Mouse (Mus musculus): ENCODE results near the gene Asb4. TPM values are rescaled to one million over a fixed set of nuclear protein-coding genes. Genes with fewer than 3 reads are reported as not detected.

Asb4 gene
- total RNA-seq, 4 experiments from 2014 or later = 0.83 to 1.5 (median 1.1) TPM

DNA sequence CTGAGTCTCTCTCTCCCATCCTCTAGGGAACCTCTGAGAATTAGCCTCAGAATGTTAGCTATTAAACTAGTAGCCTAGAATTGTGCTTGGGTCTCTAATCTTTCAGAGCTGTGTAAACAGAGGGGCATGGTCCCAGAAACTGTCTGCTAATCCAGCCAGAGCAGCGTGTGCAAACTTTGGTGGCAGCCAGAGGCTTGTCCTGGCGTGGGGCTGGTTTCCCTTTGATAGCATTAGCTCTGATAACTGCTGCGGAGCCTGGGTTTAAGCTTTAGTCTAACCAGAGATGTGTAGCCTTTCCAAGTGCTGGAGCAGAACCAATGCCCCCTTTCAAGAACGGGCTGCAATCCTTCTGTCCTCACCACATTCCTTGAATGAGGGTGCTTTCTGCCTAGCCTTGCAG, 11.8 kb downstream of the Asb4 start:
- DNase-seq = no peak

DNA sequence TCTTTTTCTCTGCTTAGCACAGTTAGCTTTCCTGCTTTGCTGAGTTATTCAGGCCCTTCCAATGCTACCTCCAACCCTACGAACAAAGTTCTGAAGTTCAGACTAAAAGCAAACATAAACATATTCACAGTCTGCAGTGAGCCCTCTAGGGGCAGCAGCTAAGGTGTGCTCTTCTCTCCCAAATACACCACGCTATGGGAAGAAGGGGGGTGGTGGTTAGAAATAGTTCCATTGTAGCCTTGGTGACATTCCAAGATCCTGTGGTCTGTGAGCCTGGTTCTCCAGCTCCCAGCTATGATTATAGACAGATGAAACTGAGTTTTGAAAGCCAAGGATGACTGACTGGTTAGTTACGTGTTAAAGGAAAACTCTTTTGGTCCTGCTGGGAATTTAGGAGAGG, 13.6 kb downstream of the Asb4 start:
- no peak for DNase-seq

GRCm38 (mm10) chr6:5401394-5401793, 18.2 kb downstream of the Asb4 start:
- peak; percentile 10 for DNase-seq

- DNase-seq = no peak
Observed at GRCm38 (mm10) chr6:5403095-5403815, 20.1 kb downstream of the Asb4 start.

DNA sequence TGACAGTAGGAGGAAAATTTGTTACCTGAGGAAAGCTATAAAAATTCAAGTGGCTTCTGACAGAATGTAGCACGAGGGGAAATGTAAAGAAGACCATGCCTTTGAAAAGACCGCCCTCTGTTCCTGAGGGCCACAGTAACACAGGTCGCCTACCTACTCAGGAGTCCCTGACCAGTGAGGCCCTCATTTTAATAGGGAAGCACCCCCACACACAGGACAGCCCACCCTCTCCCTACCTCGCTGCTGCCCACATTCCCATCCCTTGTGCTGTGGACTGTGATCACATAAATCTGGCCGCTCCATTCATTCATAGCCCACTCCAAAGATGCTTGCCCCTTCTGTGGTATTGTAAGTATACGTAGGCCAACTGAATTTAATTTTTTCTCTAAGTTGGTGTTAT, 20.8 kb downstream of the Asb4 start:
- no peak for DNase-seq

GRCm38 (mm10) chr6:5408451-5409177, 25.4 kb downstream of the Asb4 start:
- no peak for DNase-seq

DNA sequence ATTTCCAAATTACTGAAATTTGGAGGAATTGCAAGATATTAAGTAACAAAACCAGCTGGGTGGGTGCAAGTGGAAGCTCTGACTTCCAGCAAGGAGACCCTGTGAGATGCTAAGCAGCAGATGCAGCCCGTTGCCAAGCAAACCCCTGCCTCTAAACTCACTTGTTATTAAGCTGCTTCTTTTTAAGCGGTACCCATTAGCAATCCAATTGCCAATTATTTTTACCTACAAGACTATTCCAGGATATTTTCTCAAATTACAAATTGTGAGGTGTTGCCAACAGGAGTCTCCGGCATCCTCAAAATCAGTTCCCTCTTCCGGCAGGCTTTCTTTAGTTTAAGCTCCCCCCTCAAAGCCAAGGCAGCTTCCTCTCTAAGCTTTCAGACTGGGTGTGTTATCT, 26.5 kb downstream of the Asb4 start:
- no peak for DNase-seq

DNA sequence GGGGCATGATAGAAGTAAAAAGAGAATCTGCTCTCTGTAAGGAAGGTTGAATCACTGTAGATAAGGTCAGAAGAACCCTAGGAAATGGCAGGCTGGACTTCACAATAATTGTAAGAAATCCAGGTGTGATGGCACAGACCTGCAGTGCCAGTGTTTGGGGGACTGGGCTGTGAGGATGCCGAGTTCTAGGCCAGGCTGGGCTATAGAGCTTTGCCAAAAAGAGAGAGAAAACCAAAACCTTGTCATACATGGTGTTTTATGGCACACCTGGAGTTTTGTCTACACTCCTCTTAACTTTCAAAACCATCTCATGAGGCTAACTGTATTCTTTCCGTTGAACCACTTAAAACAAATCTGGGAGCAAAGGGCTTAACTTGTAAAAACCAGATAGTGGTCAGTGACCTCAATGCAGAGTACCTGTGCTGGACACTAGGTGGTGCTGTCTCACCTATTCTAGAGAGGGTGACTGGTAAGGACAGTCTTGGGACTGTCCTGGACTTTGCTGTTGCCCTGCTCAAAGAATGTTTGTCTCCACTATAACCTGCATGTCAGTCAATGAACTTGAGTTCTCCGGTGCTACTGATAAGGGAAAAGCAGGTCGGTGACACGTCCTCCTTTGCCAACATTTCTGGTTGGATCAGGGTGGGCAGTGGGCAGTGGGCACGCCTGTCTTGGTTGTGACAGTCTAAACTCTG, 27.7 kb downstream of the Asb4 start:
- peak; percentile 51 for DNase-seq

GRCm38 (mm10) chr6:5413282-5413681, 30.1 kb downstream of the Asb4 start:
- DNase-seq = peak; percentile 78

DNA sequence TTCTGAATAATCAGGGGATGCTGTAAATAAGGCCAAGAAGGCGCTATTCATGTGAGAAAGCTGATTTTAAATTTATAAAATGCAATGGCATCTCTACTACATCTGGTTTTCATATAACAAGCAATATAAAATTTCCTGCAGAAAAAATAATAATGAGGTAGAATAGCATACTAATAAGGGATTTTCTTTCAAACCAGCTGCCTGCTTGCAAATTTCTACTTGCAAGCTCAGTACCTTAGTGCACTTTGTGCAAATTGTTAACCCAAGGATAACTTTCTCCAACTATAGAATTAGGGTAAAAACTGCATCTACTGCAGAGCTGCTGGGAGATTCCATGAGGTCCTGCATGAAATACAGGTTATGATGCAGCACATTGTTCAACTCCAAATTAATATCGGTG, 38.3 kb downstream of the Asb4 start:
- no peak for DNase-seq

DNA sequence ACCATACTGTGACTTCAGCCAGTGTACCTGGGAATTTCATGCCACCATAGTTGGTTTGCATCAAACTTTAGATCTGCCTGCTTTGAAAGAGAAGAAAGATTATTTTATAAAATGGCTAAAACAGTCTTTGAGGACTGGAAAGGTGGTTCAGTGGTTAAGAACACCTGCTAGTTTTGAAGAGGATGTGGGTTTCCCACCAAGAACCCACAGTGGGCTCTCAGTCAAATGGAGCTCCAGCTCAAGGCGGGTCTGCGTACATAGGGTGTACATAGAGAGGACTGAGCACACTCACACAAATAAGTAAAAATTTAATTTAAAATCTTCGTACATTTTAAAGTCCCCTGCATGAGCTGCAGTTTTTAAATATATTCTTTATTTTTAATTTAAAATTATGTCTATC, 39.2 kb downstream of the Asb4 start:
- DNase-seq = no peak

DNA sequence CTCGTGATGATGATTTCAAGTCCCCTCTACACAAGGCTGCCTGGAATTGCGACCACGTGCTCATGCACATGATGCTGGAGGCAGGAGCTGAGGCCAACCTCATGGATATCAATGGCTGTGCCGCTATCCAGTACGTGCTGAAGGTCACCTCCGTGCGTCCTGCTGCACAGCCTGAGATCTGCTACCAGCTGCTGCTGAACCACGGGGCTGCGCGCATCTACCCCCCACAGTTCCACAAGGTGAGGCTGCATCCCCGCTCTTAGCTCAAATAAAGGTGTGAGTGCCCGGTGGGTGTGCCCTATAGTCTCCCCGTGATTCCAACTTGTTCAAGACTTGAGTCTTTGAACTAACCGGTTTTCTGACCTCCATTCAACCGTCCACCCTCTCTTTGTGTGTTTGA, 40.4 kb downstream of the Asb4 start:
- DNase-seq = no peak

GRCm38 (mm10) chr6:5427033-5427432, 43.8 kb downstream of the Asb4 start:
- no peak for DNase-seq

- no peak for DNase-seq
Observed at GRCm38 (mm10) chr6:5429562-5429961, 46.4 kb downstream of the Asb4 start.

GRCm38 (mm10) chr6:5429982-5430550, 46.9 kb downstream of the Asb4 start:
- DNase-seq = no peak

DNA sequence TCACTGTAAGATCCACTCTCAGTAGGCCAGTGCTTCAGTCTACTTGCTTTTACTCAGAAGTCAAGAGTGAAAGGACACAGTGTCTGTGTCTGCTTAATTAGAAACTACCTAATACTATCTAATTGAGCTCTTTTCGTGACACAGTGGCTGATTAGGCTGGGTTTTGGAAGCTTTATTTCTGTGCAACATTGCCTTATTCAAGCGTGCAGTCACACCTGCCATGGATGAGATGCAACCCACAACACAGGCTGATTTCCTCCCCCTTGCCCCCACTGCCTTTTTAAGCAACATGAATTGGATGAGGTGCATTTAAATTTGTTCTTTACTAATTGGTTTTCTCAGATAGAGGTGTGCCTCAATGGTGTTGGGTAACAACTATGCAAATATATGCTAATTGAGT, 50.7 kb downstream of the Asb4 start:
- no peak for DNase-seq

GRCm38 (mm10) chr6:5437757-5438156, 54.6 kb downstream of the Asb4 start:
- no peak for DNase-seq

GRCm38 (mm10) chr6:5441221-5441620, 58.0 kb downstream of the Asb4 start:
- no peak for DNase-seq

- DNase-seq = peak; percentile 6
Observed at GRCm38 (mm10) chr6:5442316-5443085, 59.3 kb downstream of the Asb4 start.

- no peak for DNase-seq
Observed at GRCm38 (mm10) chr6:5443104-5443863, 60.1 kb downstream of the Asb4 start.

- no peak for DNase-seq
Observed at GRCm38 (mm10) chr6:5444331-5444898, 61.2 kb downstream of the Asb4 start.

All from adrenal gland, adult 8-10 months (tissue).